Mouse (Mus musculus): ENCODE results near the gene Gas2l1. TPM values are rescaled to one million over a fixed set of nuclear protein-coding genes. Genes with fewer than 3 reads are reported as not detected.
A peak's percentile ranks its signal among the peaks of the same experiment; 100 is the strongest.

Gene Gas2l1
- total and polyA plus RNA-seq, 3 experiments = 41.1 to 89.0 TPM; not detected in 1

- TF ChIP-seq ETS1 (IDR thresholded peaks at IDR 0.05; ENCODE audit: low read depth, low read length) = peak; percentile 47; the same call in 1 of the 2 replicates
- no peak for TF ChIP-seq NRF1 (IDR thresholded peaks at IDR 0.05; ENCODE audit: insufficient read depth, low read depth, low read length, poor library complexity, severe bottlenecking)
- no peak for TF ChIP-seq TBP (IDR thresholded peaks at IDR 0.05; ENCODE audit: low read depth, low read length)
- no peak for TF ChIP-seq JUND (IDR thresholded peaks at IDR 0.05; ENCODE audit: low read depth, low read length)
- no peak for TF ChIP-seq SIN3A (IDR thresholded peaks at IDR 0.05; ENCODE audit: low read length)
- TF ChIP-seq CHD1 (IDR thresholded peaks at IDR 0.05; ENCODE audit: low read depth, low read length) = no peak
- 0 out of 4 replicates have a peak, but pooled peaks of 1 of the 2 experiments have one; percentile 7 for TF ChIP-seq EP300 (IDR thresholded peaks at IDR 0.05; ENCODE audit: low read depth in 1 of 2, low read length in 2 of 2)
- no peak for TF ChIP-seq MYC (IDR thresholded peaks at IDR 0.05; ENCODE audit: low read depth, low read length)
- TF ChIP-seq TAL1 (IDR thresholded peaks at IDR 0.05; ENCODE audit: low read length) = 0 out of 2 replicates have a peak, but pooled peaks have one; percentile 19
- TF ChIP-seq POLR2A (IDR thresholded peaks at IDR 0.05; ENCODE audit: control insufficient read depth in 1 of 2, insufficient read depth in 1 of 2, low read depth in 1 of 2, low read length in 2 of 2, poor library complexity in 1 of 2) = no peak
- Histone ChIP-seq H3K4me1 (ENCODE audit: control insufficient read depth in 1 of 2, insufficient read depth in 2 of 2, low read length in 2 of 2) (peaks cover 19 to 38% of the 10 kb centered on the region in 2 experiments), H3K9ac (ENCODE audit: control insufficient read depth, low read depth, low read length, poor library complexity, severe bottlenecking) (peak overlapping the region; percentile 99), H3K4me3 (ENCODE audit: control insufficient read depth in 1 of 2, insufficient read depth in 1 of 2, low read depth in 2 of 2, low read length in 2 of 2) (peak overlapping the region; percentile 90 to 94), H3K79me2 (ENCODE audit: control insufficient read depth, insufficient read depth, low read length, poor library complexity) (peaks cover 56% of the 10 kb centered on the region), H3K9me3 (replicated peaks; ENCODE audit: insufficient read depth, low read length) (no peaks in the 10 kb centered on the region), H3K27ac (ENCODE audit: control insufficient read depth, low read depth, low read length) (peak overlapping the region; percentile 75), H3K27me3 (ENCODE audit: control insufficient read depth in 1 of 2, insufficient read depth in 2 of 2, low read length in 2 of 2) (no peaks in the 10 kb centered on the region), H3K36me3 (ENCODE audit: control insufficient read depth in 1 of 2, insufficient read depth in 2 of 2, low read length in 2 of 2) (peaks cover 6 to 42% of the 10 kb centered on the region in 2 experiments)
- peak; percentile 61 for DNase-seq (ENCODE audit: low read depth, low spot score)
Observed at GRCm38 (mm10) chr11:5100801-5101200, 35.7 kb upstream of the Gas2l1 start.

- peak overlapping the region; percentile 75 for H3K27ac ChIP-seq (ENCODE audit: control insufficient read depth, low read depth, low read length)
- peaks cover 62% of the 10 kb centered on the region for H3K79me2 ChIP-seq (ENCODE audit: control insufficient read depth, insufficient read depth, low read length, poor library complexity)
- H3K4me1 ChIP-seq (ENCODE audit: control insufficient read depth in 1 of 2, insufficient read depth in 2 of 2, low read length in 2 of 2) = peaks cover 19 to 40% of the 10 kb centered on the region in 2 experiments
- peaks cover 7 to 47% of the 10 kb centered on the region in 2 experiments for H3K36me3 ChIP-seq (ENCODE audit: control insufficient read depth in 1 of 2, insufficient read depth in 2 of 2, low read length in 2 of 2)
- H3K9me3 ChIP-seq (replicated peaks; ENCODE audit: insufficient read depth, low read length) = no peaks in the 10 kb centered on the region
- no peak for DNase-seq (ENCODE audit: low read depth, low spot score)
- TF ChIP-seq CHD1 (IDR thresholded peaks at IDR 0.05; ENCODE audit: low read depth, low read length) = peak; percentile 74; the same call in 1 of the 2 replicates
- TF ChIP-seq TBP (IDR thresholded peaks at IDR 0.05; ENCODE audit: low read depth, low read length) = no peak
- 0 out of 2 replicates have a peak, but pooled peaks have one; percentile 40 for TF ChIP-seq KAT2A (conservative IDR thresholded peaks at IDR 0.05; ENCODE audit: low read depth, low read length)
- no peak for TF ChIP-seq GATA1 (IDR thresholded peaks at IDR 0.05; ENCODE audit: low read depth, low read length)
- no peak for TF ChIP-seq ELF1 (IDR thresholded peaks at IDR 0.05; ENCODE audit: low read depth, low read length)
- TF ChIP-seq RAD21 (IDR thresholded peaks at IDR 0.05; ENCODE audit: low read depth, low read length) = no peak
- 0 out of 2 replicates have a peak, but pooled peaks have one; percentile 29 for TF ChIP-seq ETS1 (IDR thresholded peaks at IDR 0.05; ENCODE audit: low read depth, low read length)
- TF ChIP-seq GABPA (IDR thresholded peaks at IDR 0.05; ENCODE audit: low read depth, low read length) = no peak
- peak in 1 of 3 experiments; percentile 20; a peak in 2 of 6 replicates for TF ChIP-seq CTCF (IDR thresholded peaks at IDR 0.05 in 2 of 3, conservative IDR thresholded peaks at IDR 0.05 in 1 of 3; ENCODE audit: control insufficient read depth in 1 of 3, insufficient read depth in 1 of 3, low read depth in 2 of 3, low read length in 3 of 3, poor library complexity in 1 of 3, severe bottlenecking in 1 of 3)
- no peak for TF ChIP-seq POLR2AphosphoS2 (IDR thresholded peaks at IDR 0.05; ENCODE audit: low read length)
- no peak for TF ChIP-seq UBTF (IDR thresholded peaks at IDR 0.05; ENCODE audit: borderline replicate concordance, insufficient read depth, low read depth, low read length)
- TF ChIP-seq RCOR1 (IDR thresholded peaks at IDR 0.05; ENCODE audit: low read depth, low read length) = 0 out of 2 replicates have a peak, but pooled peaks have one; percentile 2
- TF ChIP-seq NELFE (IDR thresholded peaks at IDR 0.05; ENCODE audit: low read depth, low read length) = no peak
- TF ChIP-seq MAFK (IDR thresholded peaks at IDR 0.05; ENCODE audit: borderline replicate concordance, low read depth, low read length) = no peak
- no peak for TF ChIP-seq SIN3A (IDR thresholded peaks at IDR 0.05; ENCODE audit: low read length)
- TF ChIP-seq MAZ (IDR thresholded peaks at IDR 0.05; ENCODE audit: low read depth, low read length) = no peak
- no peak for TF ChIP-seq USF1 (IDR thresholded peaks at IDR 0.05; ENCODE audit: low read depth, low read length)
- no peak for TF ChIP-seq MYB (IDR thresholded peaks at IDR 0.05; ENCODE audit: low read depth, low read length)
- TF ChIP-seq EP300 (IDR thresholded peaks at IDR 0.05; ENCODE audit: low read depth in 1 of 2, low read length in 2 of 2) = peak in 1 of 2 experiments; percentile 42; a peak in 1 of 4 replicates
- no peaks in the 10 kb centered on the region for H3K27me3 ChIP-seq (ENCODE audit: control insufficient read depth in 1 of 2, insufficient read depth in 2 of 2, low read length in 2 of 2)
- H3K9ac ChIP-seq (ENCODE audit: control insufficient read depth, low read depth, low read length, poor library complexity, severe bottlenecking) = peak overlapping the region; percentile 99
- peak overlapping the region; percentile 90 to 94 for H3K4me3 ChIP-seq (ENCODE audit: control insufficient read depth in 1 of 2, insufficient read depth in 1 of 2, low read depth in 2 of 2, low read length in 2 of 2)
Observed at GRCm38 (mm10) chr11:5100283-5100682, 35.2 kb upstream of the Gas2l1 start.
